Mouse (Mus musculus): Measurements from ENCODE around the gene Colgalt2.

Gene Colgalt2

GRCm38 (mm10) chr1:152497581-152497980 lies 98.0 kb downstream of the Colgalt2 start:
- DNase-seq: no peak

GRCm38 (mm10) chr1:152499802-152500201 lies 100.2 kb downstream of the Colgalt2 start:
- no peak for DNase-seq

- DNase-seq: no peak
Measured at GRCm38 (mm10) chr1:152506175-152506574, 106.5 kb downstream of the Colgalt2 start.

- no peak for DNase-seq
Measured at GRCm38 (mm10) chr1:152506726-152507125, 107.1 kb downstream of the Colgalt2 start.

- DNase-seq: no peak
Measured at GRCm38 (mm10) chr1:152508481-152509220, 109.0 kb downstream of the Colgalt2 start.

- DNase-seq: peak; percentile 52 to 58
Measured at GRCm38 (mm10) chr1:152511237-152511636, 111.6 kb downstream of the Colgalt2 start.

- DNase-seq: no peak
Measured at GRCm38 (mm10) chr1:152514256-152514655, 114.6 kb downstream of the Colgalt2 start.

GRCm38 (mm10) chr1:152517057-152517570 lies 117.5 kb downstream of the Colgalt2 start:
- DNase-seq: no peak

GRCm38 (mm10) chr1:152518971-152519370 lies 119.3 kb downstream of the Colgalt2 start:
- DNase-seq: no peak

GRCm38 (mm10) chr1:152520798-152521575 lies 121.4 kb downstream of the Colgalt2 start:
- peak; percentile 72 to 77 for DNase-seq

- DNase-seq: no peak
Measured at GRCm38 (mm10) chr1:152522226-152522625, 122.6 kb downstream of the Colgalt2 start.

- no peak for DNase-seq
Measured at GRCm38 (mm10) chr1:152523292-152523691, 123.7 kb downstream of the Colgalt2 start.

- no peak for DNase-seq
Measured at GRCm38 (mm10) chr1:152524098-152524892, 124.7 kb downstream of the Colgalt2 start.

- DNase-seq: peak; percentile 72 to 76
Measured at GRCm38 (mm10) chr1:152524987-152525648, 125.5 kb downstream of the Colgalt2 start.

- no peak for DNase-seq
Measured at GRCm38 (mm10) chr1:152526154-152526553, 126.5 kb downstream of the Colgalt2 start.

- no peak for DNase-seq
Measured at GRCm38 (mm10) chr1:152528214-152528613, 128.6 kb downstream of the Colgalt2 start.

GRCm38 (mm10) chr1:152528778-152529177 lies 129.1 kb downstream of the Colgalt2 start:
- peak; percentile 18 to 21 for DNase-seq

GRCm38 (mm10) chr1:152531498-152531897 lies 131.9 kb downstream of the Colgalt2 start:
- no peak for DNase-seq

- DNase-seq: no peak
Measured at GRCm38 (mm10) chr1:152534531-152534930, 134.9 kb downstream of the Colgalt2 start.

GRCm38 (mm10) chr1:152536416-152537018 lies 136.9 kb downstream of the Colgalt2 start:
- no peak for DNase-seq

GRCm38 (mm10) chr1:152537186-152537585 lies 137.6 kb downstream of the Colgalt2 start:
- DNase-seq: no peak

GRCm38 (mm10) chr1:152538817-152539216 lies 139.2 kb downstream of the Colgalt2 start:
- no peak for DNase-seq

Data from B cell, adult 2 months (primary cell).